Mouse (Mus musculus) neural tube, embryonic 15.5 days (tissue): ENCODE data around the gene Zfp367. TPM values are rescaled to one million over a fixed set of nuclear protein-coding genes. Genes with fewer than 3 reads are reported as not detected.

Experiments used
- ATAC-seq: fragments of 200-750 bp; cut with Nextera tagmentation; 2 replicates; pipeline ENCODE4 v1.8.0; 2017; ENCODE audit warnings: mild to moderate bottlenecking, moderate TSS enrichment, moderate library complexity; ENCODE audit not compliant: low FRiP score
- H3K27ac ChIP-seq: fragments of 300-500 bp; sonication (generic); replicated peaks from 2 replicates; pipeline ENCODE4 v1.5.1; 2015; ENCODE audit warnings: mild to moderate bottlenecking, inconsistent platforms
- H3K27me3 ChIP-seq: fragments of 300-500 bp; sonication (generic); replicated peaks from 2 replicates; pipeline ENCODE4 v1.6.1; 2015; ENCODE audit warnings: inconsistent platforms
- H3K36me3 ChIP-seq: fragments of 300-500 bp; sonication (generic); 2 replicates; pipeline ENCODE4 v1.6.1; 2015; ENCODE audit warnings: inconsistent platforms
- H3K4me1 ChIP-seq: fragments of 300-500 bp; sonication (generic); 2 replicates; pipeline ENCODE4 v1.6.1; 2015; ENCODE audit warnings: inconsistent platforms
- H3K4me2 ChIP-seq: fragments of 300-500 bp; sonication (generic); 2 replicates; pipeline ENCODE4 v1.6.1; 2015; ENCODE audit warnings: inconsistent platforms, mild to moderate bottlenecking, moderate library complexity
- H3K4me3 ChIP-seq: fragments of 300-500 bp; sonication (generic); replicated peaks from 2 replicates; pipeline ENCODE4 v1.5.1; 2015; ENCODE audit warnings: mild to moderate bottlenecking, inconsistent platforms
- H3K9ac ChIP-seq: fragments of 300-500 bp; sonication (generic); replicated peaks from 2 replicates; pipeline ENCODE4 v1.6.1; 2015; ENCODE audit warnings: mild to moderate bottlenecking, inconsistent platforms
- H3K9me3 ChIP-seq: fragments of 300-500 bp; sonication (generic); replicated peaks from 2 replicates; pipeline ENCODE4 v1.6.1; 2016; ENCODE audit warnings: inconsistent platforms
- WGBS: fragments of 180-500 bp; shearing (Covaris S2); methylation state at CpG from one replicate; pipeline ENCODE4 v1.1.7; 2015; ENCODE audit warnings: mixed read lengths; 5-methylcytosine and 5-hydroxymethylcytosine counted together
- polyA plus RNA-seq: library from polyadenylated mRNA; unstranded; fragments of >200 nt; fragmentation: Nextera tagmentation; extraction: Ambion mirVana; gene quantifications from 2 replicates; pipeline ENCODE4 v1.2.1, GENCODE M21; 2015

Gene Zfp367
- polyA plus RNA-seq, 1 experiment from 2014 or later, result 5.0 TPM

GRCm38 (mm10) chr13:64153751-64154267, 807 bp upstream of the Zfp367 start:
- Histone ChIP-seq H3K4me1 (peaks cover 20% of the 10 kb centered on the region), H3K4me3 (peak overlapping the region; percentile 88), H3K4me2 (peak overlapping the region; percentile 87), H3K9ac (no peak overlapping the region), H3K36me3 (no peaks in the 10 kb centered on the region), H3K27me3 (no peaks in the 10 kb centered on the region), H3K27ac (no peak overlapping the region), H3K9me3 (no peaks in the 10 kb centered on the region)
- WGBS, result under 1% methylated on average over 18 of the region's 18 CpGs
- ATAC-seq, result peak; percentile 18; the same call in 1 of the 2 replicates

- Histone ChIP-seq H3K4me2 (peak overlapping the region; percentile 87), H3K27ac (peak overlapping the region; percentile 79), H3K4me3 (peak overlapping the region; percentile 88), H3K9me3 (no peaks in the 10 kb centered on the region), H3K36me3 (no peaks in the 10 kb centered on the region), H3K9ac (peak overlapping the region; percentile 64), H3K4me1 (peaks cover 20% of the 10 kb centered on the region), H3K27me3 (no peaks in the 10 kb centered on the region)
- under 1% methylated on average over 61 of the region's 61 CpGs for WGBS
- ATAC-seq, result peak; percentile 70
Observed at GRCm38 (mm10) chr13:64152671-64153082, 325 bp downstream of the Zfp367 start.

- 1% methylated on average over 40 of the region's 42 CpGs for WGBS
- Histone ChIP-seq H3K9me3 (no peaks in the 10 kb centered on the region), H3K4me2 (peak overlapping the region; percentile 87), H3K9ac (peak overlapping the region; percentile 64), H3K27ac (peak overlapping the region; percentile 79), H3K4me3 (peak overlapping the region; percentile 88), H3K4me1 (peaks cover 20% of the 10 kb centered on the region), H3K27me3 (no peaks in the 10 kb centered on the region), H3K36me3 (no peaks in the 10 kb centered on the region)
- peak; percentile 43 for ATAC-seq
Observed at GRCm38 (mm10) chr13:64152241-64152669, 747 bp downstream of the Zfp367 start.

- no peaks in the 10 kb centered on the region for H3K9me3 ChIP-seq
- H3K4me1 ChIP-seq, result peaks cover 18% of the 10 kb centered on the region
- H3K9ac ChIP-seq, result no peak overlapping the region
- H3K27me3 ChIP-seq, result no peaks in the 10 kb centered on the region
- no peak overlapping the region for H3K4me2 ChIP-seq
- no peak overlapping the region for H3K4me3 ChIP-seq
- H3K27ac ChIP-seq, result no peak overlapping the region
- no peak for ATAC-seq
- 68% methylated on average over 5 of the region's 5 CpGs for WGBS
- no peaks in the 10 kb centered on the region for H3K36me3 ChIP-seq
Observed at GRCm38 (mm10) chr13:64150121-64150520, 2.9 kb downstream of the Zfp367 start.

GRCm38 (mm10) chr13:64129616-64130375, 23.2 kb downstream of the Zfp367 start:
- peak overlapping the region; percentile 39; the same call in 1 of the 2 replicates for H3K9ac ChIP-seq

GRCm38 (mm10) chr13:64128858-64129615, 24.0 kb downstream of the Zfp367 start, which contains the start of gene Slc35d2:
TSS of gene Slc35d2 (minus strand) at chr13:64129368.
- Histone ChIP-seq H3K9ac (peak within 1 kb of the TSS; percentile 39), H3K4me2 (peak within 1 kb of the TSS; percentile 83), H3K9me3 (no peaks in the 10 kb centered on the region), H3K36me3 (no peaks in the 10 kb centered on the region), H3K27me3 (no peaks in the 10 kb centered on the region), H3K4me3 (peak within 1 kb of the TSS; percentile 50), H3K4me1 (peaks cover 8% of the 10 kb centered on the region), H3K27ac (no peak within 1 kb of the TSS; the same call in 1 of the 2 replicates)
- 8% methylated on average over 44 of the region's 44 CpGs for WGBS
- peak; percentile 76 for ATAC-seq

More at GRCm38 (mm10) chr13:64129616-64130375, 23.2 kb downstream of the Zfp367 start:
- Histone ChIP-seq H3K4me2 (peak overlapping the region; percentile 83), H3K27ac (no peak overlapping the region; the same call in 1 of the 2 replicates), H3K36me3 (no peaks in the 10 kb centered on the region), H3K27me3 (no peaks in the 10 kb centered on the region), H3K9me3 (no peaks in the 10 kb centered on the region), H3K4me3 (peak overlapping the region; percentile 50), H3K4me1 (peaks cover 8% of the 10 kb centered on the region)
- peak; percentile 74; the same call in 1 of the 2 replicates for ATAC-seq
- WGBS, result 38% methylated on average over 15 of the region's 15 CpGs

- no peak overlapping the region for H3K4me2 ChIP-seq
- no peak overlapping the region for H3K4me3 ChIP-seq
- no peak for ATAC-seq
- no peak overlapping the region for H3K27ac ChIP-seq
- H3K4me1 ChIP-seq, result peaks cover 8% of the 10 kb centered on the region
- 62% methylated on average over 4 of the region's 4 CpGs for WGBS
- no peaks in the 10 kb centered on the region for H3K27me3 ChIP-seq
- H3K9me3 ChIP-seq, result no peaks in the 10 kb centered on the region
- H3K36me3 ChIP-seq, result no peaks in the 10 kb centered on the region
- no peak overlapping the region for H3K9ac ChIP-seq
Observed at GRCm38 (mm10) chr13:64126316-64126715, 26.7 kb downstream of the Zfp367 start.

- H3K36me3 ChIP-seq, result no peaks in the 10 kb centered on the region
- ATAC-seq, result no peak
- H3K27ac ChIP-seq, result no peak overlapping the region
- H3K4me3 ChIP-seq, result no peak overlapping the region
- no peak overlapping the region for H3K9ac ChIP-seq
- H3K27me3 ChIP-seq, result no peaks in the 10 kb centered on the region
- H3K9me3 ChIP-seq, result no peaks in the 10 kb centered on the region
- H3K4me2 ChIP-seq, result no peak overlapping the region
- peaks cover 8% of the 10 kb centered on the region for H3K4me1 ChIP-seq
- 86% methylated on average over 6 of the region's 6 CpGs for WGBS
Observed at GRCm38 (mm10) chr13:64124886-64125285, 28.1 kb downstream of the Zfp367 start.

GRCm38 (mm10) chr13:64123491-64124188, 29.4 kb downstream of the Zfp367 start:
- H3K4me2 ChIP-seq, result no peak overlapping the region
- H3K36me3 ChIP-seq, result no peaks in the 10 kb centered on the region
- H3K27me3 ChIP-seq, result no peaks in the 10 kb centered on the region
- H3K9ac ChIP-seq, result no peak overlapping the region
- no peak for ATAC-seq
- H3K9me3 ChIP-seq, result no peaks in the 10 kb centered on the region
- 29% methylated on average over 6 of the region's 6 CpGs for WGBS
- H3K4me1 ChIP-seq, result no peaks in the 10 kb centered on the region
- H3K27ac ChIP-seq, result no peak overlapping the region
- no peak overlapping the region for H3K4me3 ChIP-seq

- no peak overlapping the region for H3K4me3 ChIP-seq
- H3K27ac ChIP-seq, result no peak overlapping the region
- H3K27me3 ChIP-seq, result no peaks in the 10 kb centered on the region
- H3K36me3 ChIP-seq, result no peaks in the 10 kb centered on the region
- no peak overlapping the region for H3K4me2 ChIP-seq
- H3K9ac ChIP-seq, result no peak overlapping the region
- ATAC-seq, result no peak
- no peaks in the 10 kb centered on the region for H3K9me3 ChIP-seq
- WGBS, result 70% methylated on average over 4 of the region's 4 CpGs
- no peaks in the 10 kb centered on the region for H3K4me1 ChIP-seq
Observed at GRCm38 (mm10) chr13:64120760-64121159, 32.2 kb downstream of the Zfp367 start.

GRCm38 (mm10) chr13:64117442-64117841, 35.6 kb downstream of the Zfp367 start:
- no peak for ATAC-seq
- no peak overlapping the region for H3K9ac ChIP-seq
- H3K27me3 ChIP-seq, result no peaks in the 10 kb centered on the region
- no peak overlapping the region for H3K4me2 ChIP-seq
- H3K9me3 ChIP-seq, result no peaks in the 10 kb centered on the region
- WGBS, result 59% methylated on average over 2 of the region's 2 CpGs
- no peak overlapping the region for H3K27ac ChIP-seq
- H3K4me3 ChIP-seq, result no peak overlapping the region
- no peaks in the 10 kb centered on the region for H3K4me1 ChIP-seq
- no peaks in the 10 kb centered on the region for H3K36me3 ChIP-seq
